Mouse (Mus musculus): ENCODE results near the gene AL607142.1.

AL607142.1 gene

DNA sequence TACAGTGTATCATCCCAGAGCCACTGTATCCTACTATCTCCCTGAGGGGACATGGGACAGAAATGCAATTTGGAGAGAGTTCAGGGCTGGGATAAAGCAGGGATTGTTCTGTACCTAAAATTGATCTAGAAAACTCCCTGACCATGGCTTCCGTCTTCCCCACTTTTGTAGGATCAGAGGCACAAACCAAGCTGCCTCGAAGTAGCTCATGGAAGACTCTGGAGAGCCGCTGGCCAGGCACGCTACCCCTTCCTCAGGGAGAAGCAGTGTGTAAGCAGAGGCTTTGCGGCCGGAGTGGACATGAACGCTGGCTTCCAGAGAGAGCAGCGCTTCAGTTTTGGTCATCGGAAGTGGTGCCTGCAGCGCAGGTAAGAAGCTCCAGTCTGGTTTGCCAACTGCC is at the start of gene AL607142.1:
AL607142.1 (plus strand) TSS at position 301 of the 400 bp plus-strand sequence.
- DNase-seq: no peak

- no peak for DNase-seq
Measured at GRCm38 (mm10) chr4:120018426-120018825, 46.4 kb upstream of the AL607142.1 start.

DNA sequence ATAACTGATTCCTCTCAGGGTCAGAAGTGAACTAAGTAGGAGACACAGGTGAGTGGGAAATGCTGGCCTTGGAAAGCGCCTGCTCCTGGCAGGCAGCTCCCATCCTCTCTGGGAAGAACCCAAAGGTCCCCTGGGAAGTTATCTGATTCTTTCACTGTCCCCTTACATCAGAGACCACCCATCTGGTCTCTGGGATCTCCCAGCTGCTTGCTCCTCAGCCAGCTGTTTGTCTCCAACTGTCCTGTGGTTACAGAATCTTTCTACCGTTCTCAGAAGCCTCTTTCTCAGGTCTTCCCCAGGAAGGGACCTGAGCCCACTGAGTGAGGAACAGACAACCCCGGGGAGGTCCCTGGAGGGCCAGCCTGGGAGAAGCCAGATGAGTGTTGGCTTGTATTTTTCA is 42.4 kb upstream of the AL607142.1 start:
- no peak for DNase-seq

DNA sequence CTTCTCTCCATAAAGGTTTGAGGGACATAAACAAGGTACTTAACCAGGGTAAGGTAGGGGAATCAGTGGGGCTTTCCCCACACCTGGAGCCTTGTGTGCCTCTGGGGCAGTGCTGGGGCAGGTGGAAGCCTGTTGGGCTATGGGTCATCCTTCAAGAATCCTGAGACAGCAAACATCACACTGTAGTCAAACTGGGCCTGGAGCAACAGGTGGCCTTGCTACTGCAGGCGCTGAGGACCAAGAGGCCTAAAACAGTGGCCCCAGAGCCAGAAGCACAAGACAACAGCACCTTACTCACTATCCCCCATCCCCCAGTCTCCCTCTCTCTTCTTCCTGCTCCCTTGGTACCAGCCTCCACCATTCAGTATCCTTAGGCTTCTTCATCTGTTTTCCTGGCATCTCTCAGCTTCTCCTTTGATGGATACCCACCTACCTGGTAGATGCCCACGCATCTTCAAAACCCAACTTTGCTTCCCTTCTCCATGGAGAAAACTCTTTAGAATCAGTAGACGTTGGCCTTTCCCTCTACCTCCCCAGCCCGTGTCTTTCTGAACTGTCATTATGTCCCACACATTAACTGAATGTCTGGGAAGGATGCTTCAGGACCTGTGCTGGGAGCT is 41.5 kb upstream of the AL607142.1 start:
- DNase-seq: no peak

DNA sequence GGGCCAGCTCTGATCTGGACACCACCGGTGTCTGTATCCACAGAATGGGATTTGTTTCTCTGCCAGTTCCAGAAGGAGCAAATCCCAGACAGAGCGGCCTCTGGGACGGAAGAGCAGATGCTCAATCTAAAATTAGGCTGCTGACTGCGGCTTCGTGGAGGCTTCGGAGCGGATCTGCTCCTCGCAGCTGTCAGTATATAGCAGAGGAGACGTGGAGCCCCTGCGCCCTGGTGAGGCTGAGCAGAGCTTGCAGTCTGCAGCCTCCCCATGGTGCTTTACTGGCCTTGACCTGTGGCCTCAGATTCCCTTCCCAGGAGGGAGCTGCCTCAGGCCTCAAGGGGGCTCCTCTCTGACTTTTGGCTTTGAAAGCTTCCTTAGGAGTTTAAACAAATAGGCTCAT is 40.7 kb upstream of the AL607142.1 start:
- DNase-seq: peak; percentile 33

GRCm38 (mm10) chr4:120027671-120028070 is 37.1 kb upstream of the AL607142.1 start:
- DNase-seq: no peak

- DNase-seq: no peak
Measured at GRCm38 (mm10) chr4:120029937-120030336, 34.9 kb upstream of the AL607142.1 start.

DNA sequence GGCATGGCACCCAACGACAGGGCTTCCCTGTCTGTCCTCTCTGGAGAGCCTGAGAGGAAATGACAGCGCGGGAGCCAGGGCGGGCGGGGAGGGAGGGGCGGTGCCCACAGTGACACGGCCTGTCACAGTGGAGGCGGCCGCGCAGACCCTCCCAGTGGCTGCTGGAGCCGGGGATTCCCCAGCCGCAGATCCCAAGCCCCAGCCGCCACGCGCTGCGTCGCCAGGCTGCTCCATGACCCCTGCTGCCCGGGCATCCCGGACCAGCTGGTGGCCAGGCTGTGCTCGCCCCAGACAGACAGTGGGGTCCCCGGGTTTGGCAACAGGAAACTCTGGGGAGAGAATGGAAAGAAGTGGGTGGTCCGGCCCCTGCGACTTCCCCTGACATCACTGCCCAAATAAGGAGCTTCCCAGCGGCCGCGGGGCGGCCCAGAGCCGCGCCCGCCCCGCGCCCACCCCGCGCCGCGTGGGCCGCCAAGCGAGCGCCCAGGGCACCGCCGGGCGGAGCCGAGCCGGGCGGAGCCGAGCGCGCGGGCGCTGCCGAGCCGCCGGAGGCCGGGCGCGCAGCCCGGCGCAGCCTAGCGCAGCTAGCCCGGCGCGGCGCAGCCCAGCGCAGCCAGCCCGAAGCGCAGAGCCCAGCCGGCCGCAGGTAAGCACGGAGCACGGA is 32.3 kb upstream of the AL607142.1 start:
- DNase-seq: peak; percentile 40

DNA sequence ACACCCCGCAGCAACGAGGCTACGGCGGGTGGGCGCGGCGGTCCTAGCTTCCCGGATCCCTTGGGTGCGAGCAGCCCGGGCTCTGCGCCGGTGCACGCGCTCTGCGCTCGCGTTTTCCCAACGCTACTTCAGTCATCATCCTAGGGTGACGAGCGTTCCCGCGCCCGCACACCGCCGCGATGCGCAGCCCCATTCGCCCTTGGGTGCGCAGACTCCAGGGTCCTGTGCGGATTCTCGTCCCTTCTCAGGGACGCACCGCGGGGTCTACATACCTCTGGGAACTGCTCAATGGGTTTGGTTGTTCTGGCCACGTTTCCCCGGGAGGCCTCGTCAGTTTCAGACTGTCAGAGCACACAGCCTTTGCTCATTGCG is 31.8 kb upstream of the AL607142.1 start:
- no peak for DNase-seq

DNA sequence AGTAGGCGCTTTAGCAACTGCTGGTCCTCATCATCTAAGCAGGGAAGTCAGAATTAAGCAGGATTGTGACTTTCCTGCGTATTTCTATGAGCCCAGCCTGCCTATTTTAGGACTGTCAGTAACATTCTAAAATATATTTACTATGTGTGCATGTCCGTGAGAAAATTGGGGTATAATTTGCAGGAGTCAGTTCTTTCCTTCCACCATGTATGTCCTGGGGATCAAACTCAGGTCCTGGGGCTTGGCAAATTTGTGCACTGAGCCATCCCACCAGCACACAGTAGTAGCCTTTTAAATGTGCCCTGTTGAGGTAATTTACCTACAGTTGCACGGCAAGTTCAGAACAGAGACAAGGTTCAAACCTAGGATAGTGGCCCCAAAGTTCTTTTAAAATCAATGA is 28.5 kb upstream of the AL607142.1 start:
- no peak for DNase-seq

DNA sequence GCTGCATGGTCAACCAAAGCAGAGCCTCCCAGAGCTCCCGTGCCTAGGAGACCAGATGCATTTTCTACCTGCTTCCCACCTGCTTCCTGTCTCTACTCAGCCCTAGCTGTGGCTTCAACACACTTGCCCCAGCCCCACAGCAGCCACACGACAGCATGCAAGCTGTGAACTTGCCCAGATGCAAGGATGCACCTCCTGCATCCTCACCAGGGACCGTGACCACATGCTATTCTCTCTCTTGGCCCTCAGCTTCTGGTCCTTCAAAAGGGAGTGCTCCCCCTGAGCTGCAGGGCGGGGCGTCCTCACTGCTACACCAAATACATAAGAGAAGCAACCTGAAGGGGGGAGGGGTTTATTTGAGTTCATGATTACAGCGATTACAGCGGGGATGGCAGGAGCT is 27.8 kb upstream of the AL607142.1 start:
- no peak for DNase-seq

GRCm38 (mm10) chr4:120041520-120041919 is 23.3 kb upstream of the AL607142.1 start:
- DNase-seq: no peak

DNA sequence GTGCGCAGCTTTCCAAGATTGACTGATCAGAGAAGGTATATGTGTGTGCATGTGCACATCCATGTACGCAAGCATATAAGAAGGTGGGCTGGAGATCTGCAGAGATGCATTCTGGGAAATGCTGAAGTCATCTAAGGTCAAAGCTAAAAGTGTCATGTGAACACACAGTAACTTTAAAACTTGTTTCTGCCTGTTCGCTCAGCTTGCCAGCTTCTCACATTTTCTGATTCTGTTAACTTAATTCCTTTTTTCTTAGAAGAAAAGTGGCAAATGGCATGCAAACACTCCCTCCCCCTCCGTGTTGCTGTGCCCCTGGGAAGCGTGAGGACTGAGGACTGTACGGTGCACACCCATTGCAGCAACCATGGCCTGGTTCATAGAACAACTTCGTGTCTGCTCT is 22.3 kb upstream of the AL607142.1 start:
- no peak for DNase-seq

- no peak for DNase-seq
Measured at GRCm38 (mm10) chr4:120044612-120045011, 20.2 kb upstream of the AL607142.1 start.

DNA sequence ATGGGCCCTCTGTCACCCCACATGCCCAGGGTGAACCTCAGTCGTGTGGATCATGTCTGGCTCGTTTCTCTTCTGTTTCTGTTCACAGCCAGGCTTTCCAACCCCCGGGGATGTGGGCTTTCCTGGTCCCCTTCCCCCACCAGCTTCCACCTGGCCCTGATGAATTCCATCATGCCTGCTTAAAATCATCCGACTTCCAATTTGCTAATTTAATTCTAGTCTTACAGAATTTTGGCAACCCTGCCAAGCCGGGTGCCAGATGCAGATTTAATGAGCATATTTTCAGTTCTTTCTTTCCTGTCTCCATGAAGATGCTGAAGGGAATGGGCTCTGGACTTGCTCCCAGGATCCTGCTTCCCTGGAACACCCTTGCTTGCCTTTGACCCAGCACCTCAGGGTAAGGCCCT is 19.7 kb upstream of the AL607142.1 start:
- no peak for DNase-seq

DNA sequence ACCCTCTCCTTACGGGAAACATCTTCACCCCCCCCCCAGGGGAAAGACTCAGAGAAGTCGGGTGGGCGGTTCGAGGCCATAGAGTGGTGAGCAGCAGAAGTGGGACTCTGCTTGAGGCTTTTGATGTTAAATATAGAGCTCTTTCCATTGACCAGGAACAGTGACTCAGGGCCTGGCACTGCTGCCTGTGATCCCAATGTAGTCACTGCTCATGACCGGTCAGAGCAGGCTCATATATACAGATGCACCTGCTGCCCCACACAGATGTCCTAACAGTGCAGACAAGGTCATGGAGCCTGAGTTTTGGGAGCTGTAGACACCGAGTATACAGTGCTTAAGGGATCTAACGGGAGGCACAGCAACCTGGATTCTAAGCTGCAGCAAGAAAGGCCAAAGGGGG is 18.9 kb upstream of the AL607142.1 start:
- no peak for DNase-seq

GRCm38 (mm10) chr4:120047060-120047459 is 17.7 kb upstream of the AL607142.1 start:
- DNase-seq: no peak

GRCm38 (mm10) chr4:120048274-120048673 is 16.5 kb upstream of the AL607142.1 start:
- DNase-seq: no peak

GRCm38 (mm10) chr4:120049857-120050256 is 14.9 kb upstream of the AL607142.1 start:
- no peak for DNase-seq

DNA sequence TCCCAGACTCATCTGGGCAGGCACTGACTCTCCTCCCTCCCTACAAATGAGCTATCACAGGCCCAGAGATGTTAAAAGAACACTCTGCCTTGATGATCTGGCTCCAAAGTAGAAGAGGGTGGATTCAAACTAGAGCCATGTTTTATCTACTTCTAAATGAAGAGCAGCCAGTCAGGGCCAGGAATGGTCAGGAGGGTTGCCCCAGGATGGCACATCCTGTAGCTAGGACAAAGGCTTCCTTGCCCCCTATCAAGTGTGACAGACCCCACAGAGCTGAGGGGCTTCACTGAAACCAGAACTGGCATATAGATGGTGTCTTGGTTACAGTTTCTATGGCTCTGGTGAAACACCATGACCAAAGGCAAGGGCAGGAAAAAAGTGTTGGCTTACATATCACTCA is 12.3 kb upstream of the AL607142.1 start:
- DNase-seq: no peak

DNA sequence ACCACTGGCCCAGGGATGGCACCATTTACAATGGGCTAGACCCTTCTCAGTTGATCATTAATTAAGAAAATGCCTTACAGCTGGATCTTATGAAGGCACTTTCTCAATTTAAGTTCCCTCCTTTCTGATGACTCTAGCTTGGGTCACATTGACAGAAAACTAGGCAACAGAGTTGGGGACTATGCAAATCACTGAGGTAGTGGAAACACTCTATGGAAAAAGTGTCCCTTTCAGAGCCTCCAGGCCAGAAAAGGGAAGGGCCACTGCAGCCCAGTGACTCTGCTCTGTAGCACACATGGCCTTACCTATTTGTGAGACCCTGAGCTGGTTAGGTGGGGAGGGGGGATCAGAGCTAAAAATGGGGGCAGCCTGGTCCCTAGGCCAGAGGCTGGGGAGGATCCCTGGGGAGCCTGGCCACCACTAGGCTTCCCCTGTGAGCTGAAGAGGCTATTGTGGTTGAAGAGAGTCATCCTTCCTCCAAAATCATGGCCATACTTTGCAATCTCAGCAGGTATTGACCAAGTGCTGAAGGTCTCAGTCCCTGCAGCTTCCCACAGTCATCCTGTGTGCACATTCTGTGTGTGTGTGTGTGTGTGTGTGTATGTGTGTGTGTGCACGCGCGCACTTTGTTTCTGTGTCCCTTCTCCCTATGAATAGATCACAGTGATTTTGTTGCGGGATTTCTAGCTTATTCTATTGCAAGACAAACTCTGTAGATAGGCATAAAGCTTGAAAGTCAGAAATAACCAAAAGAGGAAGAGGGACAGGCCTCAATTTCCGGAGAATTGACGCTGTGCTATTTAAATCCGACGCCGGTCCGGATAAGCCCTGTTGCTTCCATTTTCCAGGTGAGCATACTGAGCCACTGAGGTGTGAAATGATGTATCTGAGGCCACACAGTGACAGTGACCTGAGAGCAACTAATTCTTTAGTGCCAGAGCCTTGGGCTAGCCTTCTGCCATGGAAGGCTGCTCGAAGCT is 11.5 kb upstream of the AL607142.1 start:
- DNase-seq: no peak

- DNase-seq: no peak
Measured at GRCm38 (mm10) chr4:120054145-120054544, 10.7 kb upstream of the AL607142.1 start.

DNA sequence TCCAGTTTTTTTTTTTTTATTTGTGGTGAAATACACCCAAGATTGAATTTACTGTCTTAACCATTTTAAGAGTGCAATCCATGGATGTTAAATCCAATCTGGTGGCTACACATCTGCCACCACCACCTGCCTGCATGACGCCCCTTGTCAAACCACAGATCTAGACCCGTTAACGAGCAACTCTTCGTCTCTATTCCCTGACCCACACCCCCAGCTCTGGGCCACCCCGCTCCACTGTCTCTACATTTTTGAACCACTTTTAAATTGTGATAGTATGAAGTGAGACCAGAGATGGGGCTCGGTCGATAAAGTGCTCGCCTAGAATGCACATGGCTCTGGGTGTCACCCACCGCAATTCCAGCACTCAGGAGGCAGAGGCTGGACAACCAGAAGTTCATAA is 8.3 kb upstream of the AL607142.1 start:
- DNase-seq: no peak

DNA sequence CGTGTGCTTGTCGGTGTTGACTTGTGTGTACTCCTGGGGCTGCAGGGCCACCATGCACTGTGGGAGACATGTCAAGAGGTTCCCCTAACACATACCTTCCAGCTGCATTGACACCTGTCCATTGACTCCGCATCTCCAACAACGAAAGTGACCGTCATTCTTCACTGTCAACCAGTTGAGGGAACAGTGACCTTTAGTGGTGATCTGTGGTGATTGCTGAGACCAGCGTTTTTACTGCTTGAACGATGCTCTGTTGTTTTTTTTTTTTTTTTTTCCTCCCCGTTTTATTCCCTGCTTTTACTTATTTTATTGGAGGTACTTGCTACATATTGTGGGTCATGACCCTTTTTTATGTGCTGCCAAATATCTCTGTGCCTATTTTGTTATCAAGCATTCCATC is 7.3 kb upstream of the AL607142.1 start:
- DNase-seq: no peak
